Mouse (Mus musculus): ENCODE measurements around the gene Btrc. TPM values are rescaled to one million over a fixed set of nuclear protein-coding genes. Genes with fewer than 3 reads are reported as not detected.

Btrc gene
- total and polyA plus RNA-seq, 3 experiments, result 11.0 to 20.7 (median 14.0) TPM

DNA sequence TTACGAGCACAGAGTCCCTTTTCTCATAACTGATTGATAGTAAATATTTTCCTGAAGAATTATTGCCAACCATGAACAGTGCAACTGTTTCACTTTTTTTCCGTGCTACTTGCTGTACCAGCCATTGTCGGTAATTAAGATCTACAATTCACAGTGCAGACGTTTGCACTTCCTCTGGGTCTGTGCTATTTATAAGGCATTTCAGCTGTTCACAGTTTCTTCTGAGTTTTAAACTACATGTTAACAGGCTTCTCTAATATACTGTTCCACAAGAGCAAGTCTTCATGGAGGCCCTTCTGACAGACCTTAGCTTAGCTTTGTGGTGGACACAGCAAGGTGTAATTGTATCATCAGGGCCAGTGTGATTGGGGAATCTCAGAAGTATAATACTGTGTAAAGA, 111.2 kb downstream of the Btrc start:
- Histone ChIP-seq H3K4me2 (ENCODE audit: insufficient read depth, low read depth, poor library complexity, severe bottlenecking) (no peak overlapping the region), H3K79me2 (replicated peaks; ENCODE audit: control insufficient read depth, extremely low read depth, insufficient read depth, poor library complexity, severe bottlenecking) (no peaks in the 10 kb centered on the region), H3K4me3 (replicated peaks in 1 of 3; ENCODE audit: low read depth in 2 of 3, low read length in 2 of 3, poor library complexity in 1 of 3) (no peak overlapping the region), H3K27me3 (replicated peaks) (no peaks in the 10 kb centered on the region), H3K36me3 (replicated peaks in 1 of 2; ENCODE audit: control insufficient read depth in 1 of 2, insufficient read depth in 1 of 2, low read length in 1 of 2) (peaks cover 0 to 10% of the 10 kb centered on the region in 2 experiments), H3K4me1 (ENCODE audit: control insufficient read depth in 1 of 2, insufficient read depth in 2 of 2) (peaks cover 0 to 18% of the 10 kb centered on the region in 2 experiments; a peak in 2 of 4 replicates), H3K9ac (ENCODE audit: insufficient read depth, low read depth) (no peak overlapping the region), H3K9me3 (replicated peaks; ENCODE audit: low read length) (no peaks in the 10 kb centered on the region), H3K27ac (ENCODE audit: insufficient read depth, low read depth) (no peak overlapping the region)
- in situ Hi-C loops (cut with MboI; ENCODE audit: low pct_ligation_motif_present, low pct_unique_long_range_greater_than_20kb, low sequenced_read_pairs) (no loop called here), dilution Hi-C loops (cut with MboI; ENCODE audit: extremely low pct_ligation_motif_present, extremely low pct_unique_long_range_greater_than_20kb, low sequenced_read_pairs) (no loop called here)
- TF ChIP-seq MAX (IDR thresholded peaks at IDR 0.05; ENCODE audit: low read length) (no peak), ETS1 (conservative IDR thresholded peaks at IDR 0.05; ENCODE audit: low read depth, low read length) (no peak), RAD21 (IDR thresholded peaks at IDR 0.05; ENCODE audit: low read depth, low read length) (no peak)
- no peak for DNase-seq (ENCODE audit: extremely low read depth)

DNA sequence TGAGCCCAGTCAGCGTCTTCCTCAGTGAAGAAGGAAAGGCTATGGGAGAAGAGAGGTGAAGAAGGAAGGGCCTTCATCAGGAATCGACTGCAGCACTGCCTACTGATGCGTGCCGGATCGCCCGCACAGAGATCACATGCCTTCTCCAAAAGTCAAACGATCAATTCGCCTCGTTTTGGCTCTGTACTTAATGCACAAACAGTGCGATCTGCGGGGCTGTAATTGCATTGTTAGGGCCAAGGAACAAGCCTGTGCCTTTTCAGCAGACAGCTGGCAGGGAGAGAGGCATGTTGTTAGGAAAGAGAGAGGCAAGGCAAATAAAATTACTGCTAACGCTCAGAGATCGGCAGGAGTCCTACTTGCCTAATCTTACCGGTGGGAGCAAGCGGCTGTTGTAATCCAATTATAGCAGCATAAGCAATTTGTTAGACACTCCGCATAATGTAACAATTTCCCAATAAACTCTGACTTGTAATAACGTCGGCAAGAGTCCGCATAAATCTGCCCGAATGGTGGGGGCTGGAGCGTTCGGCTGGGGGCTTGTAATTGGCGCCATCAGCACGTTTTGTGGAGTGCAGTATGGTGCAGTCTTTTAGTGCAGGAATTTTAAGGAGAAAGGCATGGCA, 112.5 kb downstream of the Btrc start:
- TF ChIP-seq USF1 (IDR thresholded peaks at IDR 0.05; ENCODE audit: low read depth, low read length) (no peak), CHD1 (IDR thresholded peaks at IDR 0.05; ENCODE audit: low read depth, low read length) (no peak), CHD2 (IDR thresholded peaks at IDR 0.05; ENCODE audit: low read length) (no peak), CTCF (conservative IDR thresholded peaks at IDR 0.05 in 1 of 2, IDR thresholded peaks at IDR 0.05 in 1 of 2; ENCODE audit: low read depth in 2 of 2, low read length in 2 of 2) (no peak)
- Histone ChIP-seq H3K27ac (ENCODE audit: insufficient read depth, low read depth) (no peak overlapping the region), H3K9ac (ENCODE audit: insufficient read depth, low read depth) (no peak overlapping the region), H3K4me2 (ENCODE audit: insufficient read depth, low read depth, poor library complexity, severe bottlenecking) (no peak overlapping the region), H3K4me1 (ENCODE audit: control insufficient read depth in 1 of 2, insufficient read depth in 2 of 2) (peaks cover 0 to 18% of the 10 kb centered on the region in 2 experiments; a peak in 2 of 4 replicates), H3K79me2 (replicated peaks; ENCODE audit: control insufficient read depth, extremely low read depth, insufficient read depth, poor library complexity, severe bottlenecking) (no peaks in the 10 kb centered on the region), H3K27me3 (replicated peaks) (no peaks in the 10 kb centered on the region), H3K9me3 (replicated peaks; ENCODE audit: low read length) (no peaks in the 10 kb centered on the region), H3K4me3 (replicated peaks in 1 of 3; ENCODE audit: low read depth in 2 of 3, low read length in 2 of 3, poor library complexity in 1 of 3) (no peak overlapping the region), H3K36me3 (replicated peaks in 1 of 2; ENCODE audit: control insufficient read depth in 1 of 2, insufficient read depth in 1 of 2, low read length in 1 of 2) (peaks cover 0 to 10% of the 10 kb centered on the region in 2 experiments)
- DNase-seq (ENCODE audit: extremely low read depth), result no peak
- dilution Hi-C loops (cut with MboI; ENCODE audit: extremely low pct_ligation_motif_present, extremely low pct_unique_long_range_greater_than_20kb, low sequenced_read_pairs), result no loop called here
- in situ Hi-C loops (cut with MboI; ENCODE audit: low pct_ligation_motif_present, low pct_unique_long_range_greater_than_20kb, low sequenced_read_pairs), result no loop called here

DNA sequence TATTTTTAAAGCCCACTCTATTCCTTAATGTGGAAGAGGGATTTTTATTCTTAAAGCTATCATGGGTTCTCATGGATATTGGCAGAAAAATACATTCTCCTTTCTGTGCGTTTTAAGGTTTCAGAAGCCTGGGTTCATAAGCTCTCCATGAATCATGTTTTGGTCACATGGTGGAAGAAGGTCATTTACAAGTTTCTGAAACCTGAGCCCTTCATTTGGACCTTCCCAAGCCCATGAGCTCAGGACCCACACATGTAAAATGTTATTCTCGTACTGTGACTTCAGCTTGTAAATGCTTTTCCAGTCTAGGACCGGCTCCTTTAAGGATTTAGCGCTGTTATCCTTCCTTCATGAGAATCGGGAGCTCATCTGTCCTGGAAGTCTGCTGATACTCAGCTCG, 116.0 kb downstream of the Btrc start:
- Histone ChIP-seq H3K27ac (ENCODE audit: insufficient read depth, low read depth) (no peak overlapping the region), H3K9ac (ENCODE audit: insufficient read depth, low read depth) (no peak overlapping the region), H3K79me2 (replicated peaks; ENCODE audit: control insufficient read depth, extremely low read depth, insufficient read depth, poor library complexity, severe bottlenecking) (no peaks in the 10 kb centered on the region), H3K4me3 (replicated peaks in 1 of 3; ENCODE audit: low read depth in 2 of 3, low read length in 2 of 3, poor library complexity in 1 of 3) (no peak overlapping the region), H3K36me3 (replicated peaks in 1 of 2; ENCODE audit: control insufficient read depth in 1 of 2, insufficient read depth in 1 of 2, low read length in 1 of 2) (peaks cover 0 to 8% of the 10 kb centered on the region in 2 experiments), H3K9me3 (replicated peaks; ENCODE audit: low read length) (no peaks in the 10 kb centered on the region), H3K4me1 (ENCODE audit: control insufficient read depth in 1 of 2, insufficient read depth in 2 of 2) (peaks cover 0 to 3% of the 10 kb centered on the region in 2 experiments; a peak in 1 of 4 replicates), H3K4me2 (ENCODE audit: insufficient read depth, low read depth, poor library complexity, severe bottlenecking) (no peak overlapping the region), H3K27me3 (replicated peaks) (no peaks in the 10 kb centered on the region)
- in situ Hi-C loops (cut with MboI; ENCODE audit: low pct_ligation_motif_present, low pct_unique_long_range_greater_than_20kb, low sequenced_read_pairs), result no loop called here
- DNase-seq (ENCODE audit: extremely low read depth), result no peak
- dilution Hi-C loops (cut with MboI; ENCODE audit: extremely low pct_ligation_motif_present, extremely low pct_unique_long_range_greater_than_20kb, low sequenced_read_pairs), result no loop called here
- TF ChIP-seq NELFE (IDR thresholded peaks at IDR 0.05; ENCODE audit: low read depth, low read length) (no peak), SMC3 (IDR thresholded peaks at IDR 0.05; ENCODE audit: low read depth, low read length) (no peak), MAZ (IDR thresholded peaks at IDR 0.05; ENCODE audit: low read depth, low read length) (no peak), MXI1 (IDR thresholded peaks at IDR 0.05; ENCODE audit: low read depth, low read length) (no peak), MEF2A (IDR thresholded peaks at IDR 0.05; ENCODE audit: borderline replicate concordance, low read depth, low read length) (no peak), POLR2AphosphoS2 (IDR thresholded peaks at IDR 0.05; ENCODE audit: low read depth, low read length) (no peak), KAT2A (IDR thresholded peaks at IDR 0.05; ENCODE audit: insufficient replicate concordance, low read length) (no peak)

Measured in CH12.LX (cell line).